Mouse (Mus musculus) hindbrain, embryonic 11.5 days (tissue): ENCODE data around the gene Zfhx3. TPM values are rescaled to one million over a fixed set of nuclear protein-coding genes. Genes with fewer than 3 reads are reported as not detected.
A peak's percentile ranks its signal among the peaks of the same experiment; 100 is the strongest.

ENCODE experiments used
- ATAC-seq: fragments of 200-750 bp; cut with Nextera tagmentation; 2 replicates; pipeline ENCODE4 v1.8.0; 2017; ENCODE audit warnings: mild to moderate bottlenecking, moderate TSS enrichment, moderate library complexity; ENCODE audit not compliant: low FRiP score
- DNase-seq: peaks from one replicate; pipeline ENCODE4 v3.0.0-alpha.2; 2015; ENCODE audit warnings: low spot score
- H3K27ac ChIP-seq: fragments of 300-500 bp; sonication (generic); 2 replicates; pipeline ENCODE4 v1.5.1; 2014; ENCODE audit warnings: mild to moderate bottlenecking, low read depth, low read length
- H3K27me3 ChIP-seq: fragments of 300-500 bp; sonication (generic); 2 replicates; pipeline ENCODE4 v1.6.1; 2014; ENCODE audit warnings: mild to moderate bottlenecking, low read length, moderate library complexity, mixed read lengths; ENCODE audit not compliant: control insufficient read depth, insufficient read depth
- H3K36me3 ChIP-seq: fragments of 300-500 bp; sonication (generic); 2 replicates; pipeline ENCODE4 v1.6.1; 2014; ENCODE audit warnings: mild to moderate bottlenecking, low read length, moderate library complexity, mixed read lengths; ENCODE audit not compliant: control insufficient read depth, insufficient read depth
- H3K4me1 ChIP-seq: fragments of 300-500 bp; sonication (generic); replicated peaks from 2 replicates; pipeline ENCODE4 v1.6.1; 2014; ENCODE audit warnings: low read length, mixed read lengths; ENCODE audit not compliant: control insufficient read depth, insufficient read depth
- H3K4me2 ChIP-seq: fragments of 300-500 bp; sonication (generic); replicated peaks from 2 replicates; pipeline ENCODE4 v1.6.1; 2014; ENCODE audit warnings: mild to moderate bottlenecking, low read depth, low read length
- H3K4me3 ChIP-seq: fragments of 300-500 bp; sonication (generic); 2 replicates; pipeline ENCODE4 v1.5.1; 2014; ENCODE audit warnings: low read depth, low read length
- H3K9ac ChIP-seq: fragments of 300-500 bp; sonication (generic); 2 replicates; pipeline ENCODE4 v1.6.1; 2014; ENCODE audit warnings: low read depth, low read length
- H3K9me3 ChIP-seq: fragments of 300-500 bp; sonication (generic); 2 replicates; pipeline ENCODE4 v1.6.1; 2016; ENCODE audit warnings: low read length; ENCODE audit not compliant: control insufficient read depth
- WGBS: fragments of 180-500 bp; shearing (Covaris S2); extraction: QIAGEN DNeasy Blood & Tissue Kit; methylation state at CpG from one replicate; pipeline ENCODE4 v1.1.7; 2014; 5-methylcytosine and 5-hydroxymethylcytosine counted together
- polyA plus RNA-seq: library from polyadenylated mRNA; unstranded; fragments of >200 nt; fragmentation: Nextera tagmentation; extraction: Ambion mirVana; gene quantifications from 2 replicates; pipeline ENCODE4 v1.2.1, GENCODE M21; 2014

The Zfhx3 gene
- polyA plus RNA-seq, 1 experiment from 2014 or later = 47.1 TPM

GRCm38 (mm10) chr8:108422521-108422920 lies 480.1 kb downstream of the Zfhx3 start:
- Histone ChIP-seq H3K27me3 (peaks cover 3% of the 10 kb centered on the region; the same call in 1 of the 2 replicates), H3K4me1 (peaks cover 7% of the 10 kb centered on the region; the same call in 1 of the 2 replicates), H3K36me3 (no peaks in the 10 kb centered on the region), H3K27ac (no peak overlapping the region), H3K4me2 (no peak overlapping the region), H3K9me3 (no peaks in the 10 kb centered on the region), H3K4me3 (no peak overlapping the region), H3K9ac (no peak overlapping the region)
- WGBS = 76% methylated on average over 3 of the region's 3 CpGs
- DNase-seq (no peak), ATAC-seq (no peak)

GRCm38 (mm10) chr8:108424337-108424736 lies 481.9 kb downstream of the Zfhx3 start:
- no peak overlapping the region for H3K27ac ChIP-seq
- peaks cover 7% of the 10 kb centered on the region; the same call in 1 of the 2 replicates for H3K4me1 ChIP-seq
- DNase-seq (no peak), ATAC-seq (no peak)
- H3K9ac ChIP-seq = no peak overlapping the region
- H3K4me3 ChIP-seq = no peak overlapping the region
- WGBS = 84% methylated on average over 8 of the region's 8 CpGs
- H3K27me3 ChIP-seq = no peaks in the 10 kb centered on the region
- H3K4me2 ChIP-seq = no peak overlapping the region
- H3K9me3 ChIP-seq = no peaks in the 10 kb centered on the region
- H3K36me3 ChIP-seq = no peaks in the 10 kb centered on the region

GRCm38 (mm10) chr8:108433321-108433720 lies 490.9 kb downstream of the Zfhx3 start:
- Histone ChIP-seq H3K9me3 (no peaks in the 10 kb centered on the region), H3K27me3 (no peaks in the 10 kb centered on the region), H3K4me1 (no peaks in the 10 kb centered on the region; the same call in 1 of the 2 replicates), H3K9ac (no peak overlapping the region), H3K36me3 (no peaks in the 10 kb centered on the region), H3K4me2 (no peak overlapping the region), H3K27ac (no peak overlapping the region), H3K4me3 (no peak overlapping the region)
- ATAC-seq = no peak
- DNase-seq = no peak
- WGBS = 48% methylated on average over 5 of the region's 5 CpGs

- no peaks in the 10 kb centered on the region; the same call in 1 of the 2 replicates for H3K4me1 ChIP-seq
- H3K9ac ChIP-seq = no peak overlapping the region
- DNase-seq (no peak), ATAC-seq (no peak)
- no peak overlapping the region for H3K4me3 ChIP-seq
- H3K4me2 ChIP-seq = no peak overlapping the region
- H3K27me3 ChIP-seq = no peaks in the 10 kb centered on the region
- no peak overlapping the region for H3K27ac ChIP-seq
- H3K9me3 ChIP-seq = no peaks in the 10 kb centered on the region
- no peaks in the 10 kb centered on the region for H3K36me3 ChIP-seq
- WGBS = 85% methylated on average over 4 of the region's 4 CpGs
Measured at GRCm38 (mm10) chr8:108434510-108434909, 492.1 kb downstream of the Zfhx3 start.

GRCm38 (mm10) chr8:108436336-108436735 lies 493.9 kb downstream of the Zfhx3 start:
- Histone ChIP-seq H3K4me1 (no peaks in the 10 kb centered on the region; the same call in 1 of the 2 replicates), H3K27me3 (no peaks in the 10 kb centered on the region), H3K4me2 (no peak overlapping the region), H3K4me3 (no peak overlapping the region), H3K9me3 (no peaks in the 10 kb centered on the region), H3K36me3 (no peaks in the 10 kb centered on the region), H3K27ac (peak overlapping the region; percentile 36; the same call in 1 of the 2 replicates), H3K9ac (no peak overlapping the region)
- peak; percentile 9 for DNase-seq
- no peak for ATAC-seq
- 56% methylated on average over 12 of the region's 12 CpGs for WGBS

- no peaks in the 10 kb centered on the region for H3K36me3 ChIP-seq
- 0 out of 2 replicates have a peak, but pooled peaks have one; percentile 19 for ATAC-seq
- no peak overlapping the region for H3K4me2 ChIP-seq
- H3K4me1 ChIP-seq = no peaks in the 10 kb centered on the region; the same call in 1 of the 2 replicates
- no peaks in the 10 kb centered on the region for H3K9me3 ChIP-seq
- 88% methylated on average over 13 of the region's 13 CpGs for WGBS
- no peaks in the 10 kb centered on the region for H3K27me3 ChIP-seq
- no peak overlapping the region for H3K4me3 ChIP-seq
- peak; percentile 25 for DNase-seq
- H3K27ac ChIP-seq = peak overlapping the region; percentile 9; the same call in 1 of the 2 replicates
- no peak overlapping the region for H3K9ac ChIP-seq
Measured at GRCm38 (mm10) chr8:108437316-108437830, 494.9 kb downstream of the Zfhx3 start.

- no peak overlapping the region for H3K27ac ChIP-seq
- no peaks in the 10 kb centered on the region for H3K27me3 ChIP-seq
- no peak overlapping the region for H3K4me3 ChIP-seq
- no peak for ATAC-seq
- DNase-seq = no peak
- no peaks in the 10 kb centered on the region for H3K9me3 ChIP-seq
- no peak overlapping the region for H3K9ac ChIP-seq
- H3K36me3 ChIP-seq = no peaks in the 10 kb centered on the region
- WGBS = 65% methylated on average over 3 of the region's 3 CpGs
- H3K4me1 ChIP-seq = no peaks in the 10 kb centered on the region; the same call in 1 of the 2 replicates
- H3K4me2 ChIP-seq = no peak overlapping the region
Measured at GRCm38 (mm10) chr8:108440476-108440875, 498.0 kb downstream of the Zfhx3 start.

- peak; percentile 56 for DNase-seq
- Histone ChIP-seq H3K9ac (no peak overlapping the region), H3K36me3 (no peaks in the 10 kb centered on the region), H3K27ac (no peak overlapping the region), H3K4me3 (no peak overlapping the region), H3K27me3 (0 out of 2 replicates have a peak, but pooled peaks cover 2% of the 10 kb centered on the region), H3K9me3 (no peaks in the 10 kb centered on the region), H3K4me2 (peak overlapping the region; percentile 17; the same call in 1 of the 2 replicates), H3K4me1 (peaks cover 6% of the 10 kb centered on the region; the same call in 1 of the 2 replicates)
- 17% methylated on average over 8 of the region's 8 CpGs for WGBS
- ATAC-seq = peak; percentile 62
Measured at GRCm38 (mm10) chr8:108450847-108451246, 508.4 kb downstream of the Zfhx3 start.
